Mouse (Mus musculus) heart, postnatal 36 days (tissue): ENCODE data around the gene Stk24. TPM values are rescaled to one million over a fixed set of nuclear protein-coding genes. Genes with fewer than 3 reads are reported as not detected.
A peak's percentile ranks its signal among the peaks of the same experiment; 100 is the strongest.

Source experiments
- DNase-seq, 2 experiments: peaks; one replicate each; pipeline ENCODE4 v3.0.0; 2021 to 2022
- intact Hi-C: fragments of 180-260 bp; cut with DNase I; formaldehyde crosslinking; loops from one replicate; pipeline ENCODE4 v1.15.1; 2025
- total RNA-seq, 2 experiments: library from RNA; stranded (reverse); gene quantifications; 2 replicates each; pipeline ENCODE4 v1.2.3; 2021

The Stk24 gene
- total RNA-seq, 2 experiments from 2014 or later: 61.8 to 69.5 TPM

DNA sequence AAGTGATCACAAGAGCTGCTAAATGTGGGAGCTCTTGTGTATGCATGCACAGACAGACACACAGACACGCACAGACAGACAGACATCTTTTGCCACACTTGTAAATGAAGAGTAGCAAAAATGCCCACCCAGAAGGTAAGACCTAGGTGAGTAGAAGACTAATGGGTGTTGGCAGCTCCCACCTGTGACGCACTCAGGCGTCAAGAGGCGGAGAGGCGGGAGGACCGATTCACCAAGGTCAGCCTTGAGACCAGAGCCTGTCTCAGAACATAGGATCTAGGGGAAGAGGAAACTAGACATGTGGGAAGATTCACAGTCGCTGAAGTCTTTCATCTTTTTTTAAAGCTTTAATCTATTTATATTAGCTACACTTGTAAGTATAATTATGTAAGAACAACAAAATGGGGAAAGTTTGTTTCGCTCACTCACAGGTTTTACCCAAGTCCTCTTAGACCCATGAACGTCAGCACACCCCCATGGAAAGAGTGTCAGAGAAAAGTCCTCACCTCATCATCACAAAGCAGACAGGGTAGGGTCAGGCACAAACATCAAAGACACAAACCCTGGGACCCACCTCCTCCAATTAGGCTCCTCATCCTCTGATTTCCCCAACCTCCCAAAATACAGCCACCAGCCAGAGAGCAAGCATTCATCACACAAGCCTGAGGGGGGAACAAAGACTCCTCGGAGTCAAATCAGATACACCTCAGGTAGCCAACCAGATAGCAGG, 26.0 kb downstream of the Stk24 start:
- no peak for DNase-seq
- intact Hi-C loops: no loop called here

DNA sequence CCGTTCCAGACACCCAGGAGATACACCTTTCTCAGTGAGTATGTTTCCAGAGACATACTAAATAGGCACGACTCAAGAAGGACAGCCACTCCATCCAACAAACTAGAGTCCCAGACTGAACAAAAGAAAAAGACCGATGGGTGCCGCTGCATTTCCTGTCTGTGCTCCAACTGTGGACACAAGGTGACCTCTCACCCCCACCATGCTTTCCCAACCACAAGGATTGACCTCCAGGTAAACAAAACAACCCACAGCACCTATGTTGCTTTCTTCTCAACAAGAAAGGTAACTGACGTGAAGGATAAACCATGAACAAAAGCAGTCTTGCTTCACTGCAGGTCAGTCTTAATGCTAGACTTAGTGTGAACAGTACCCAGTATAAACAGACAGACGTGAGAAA, 27.1 kb downstream of the Stk24 start:
- no peak for DNase-seq

DNA sequence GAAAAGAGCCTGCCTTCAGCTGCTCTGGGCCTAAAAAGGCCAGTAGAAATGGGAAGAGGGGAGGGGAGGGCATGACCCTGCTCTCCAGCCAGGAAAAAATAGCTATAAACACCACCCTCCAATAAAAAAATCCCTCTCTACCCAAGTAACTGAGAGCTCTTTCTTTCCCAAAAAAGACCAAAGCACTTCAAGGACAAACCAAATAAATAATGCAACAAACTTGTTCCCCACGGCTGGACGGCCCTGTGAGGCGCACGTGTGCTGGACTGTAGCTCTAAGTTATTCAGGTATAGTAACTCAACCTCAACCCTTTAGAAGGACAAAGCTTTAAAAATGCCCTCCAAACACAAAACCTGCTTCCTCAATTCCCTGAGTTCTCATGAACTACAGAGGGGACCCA, 28.1 kb downstream of the Stk24 start:
- no peak for DNase-seq
- intact Hi-C loops: no loop called here

More for the DNA sequence above, 27.1 kb downstream of the Stk24 start:
- intact Hi-C loops: no loop called here

DNA sequence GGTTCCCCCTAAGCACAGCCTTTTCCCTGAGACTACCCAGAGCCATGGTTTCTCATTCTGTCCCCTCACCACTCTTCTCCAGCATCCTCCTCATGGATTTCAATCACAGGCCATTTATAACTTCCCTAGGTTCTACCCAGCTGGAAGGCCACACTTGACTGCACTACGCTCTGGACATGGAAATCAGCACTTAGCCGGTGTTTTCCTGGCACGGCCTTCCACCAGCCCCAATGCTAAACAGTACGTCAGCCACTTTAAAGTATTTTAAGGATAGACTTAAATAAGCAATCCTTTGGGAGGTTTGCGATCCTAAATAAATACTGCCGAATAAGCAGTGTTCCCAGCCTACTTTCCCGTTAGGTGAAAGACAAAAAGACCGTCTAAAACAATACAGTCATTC, 29.8 kb downstream of the Stk24 start:
- intact Hi-C loops: no loop called here
- no peak for DNase-seq

DNA sequence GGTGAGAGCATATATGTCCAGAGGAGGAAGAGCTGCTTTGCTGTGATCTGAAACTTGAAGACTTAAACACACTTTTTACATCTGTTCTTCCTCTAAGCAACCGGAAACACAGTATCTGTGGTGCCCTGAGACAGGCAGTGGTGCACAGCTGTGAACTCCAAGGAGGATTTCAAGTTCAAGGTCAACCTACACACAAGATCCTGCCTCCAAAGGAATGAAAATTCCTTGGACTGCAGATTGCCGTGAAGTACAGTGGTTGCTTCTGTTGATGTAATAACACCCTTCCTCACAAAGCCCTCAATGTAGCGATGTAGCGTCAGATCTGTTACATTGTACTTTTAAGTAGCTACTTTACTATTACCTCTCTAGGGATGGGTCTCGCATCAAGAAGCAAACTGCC, 30.5 kb downstream of the Stk24 start:
- intact Hi-C loops: loop anchor here (2.0 kb wide), 1 partner anchor 30 kb away; no protein-coding TSS in a partner anchor
- DNase-seq: no peak

DNA sequence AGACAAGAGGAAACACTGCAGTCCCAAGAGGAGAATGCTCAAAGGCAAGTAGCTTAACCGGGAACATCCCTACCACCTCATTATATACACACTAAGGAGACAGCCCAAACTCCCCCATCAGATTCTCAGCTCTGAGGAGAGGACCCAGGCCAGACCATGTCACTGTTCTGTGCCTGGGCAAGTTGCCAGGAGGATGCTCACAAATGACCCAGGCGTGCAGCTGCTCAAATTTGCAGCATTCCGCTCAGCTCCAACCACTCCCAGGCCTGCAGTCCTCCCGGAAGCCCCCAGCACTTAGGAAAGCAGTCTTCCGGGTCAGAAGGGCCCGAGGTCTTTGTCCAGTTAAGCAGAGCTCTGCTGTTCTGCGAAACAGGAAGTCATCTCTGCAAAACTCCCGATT, 31.6 kb downstream of the Stk24 start:
- DNase-seq: peak; percentile 51 to 56

DNA sequence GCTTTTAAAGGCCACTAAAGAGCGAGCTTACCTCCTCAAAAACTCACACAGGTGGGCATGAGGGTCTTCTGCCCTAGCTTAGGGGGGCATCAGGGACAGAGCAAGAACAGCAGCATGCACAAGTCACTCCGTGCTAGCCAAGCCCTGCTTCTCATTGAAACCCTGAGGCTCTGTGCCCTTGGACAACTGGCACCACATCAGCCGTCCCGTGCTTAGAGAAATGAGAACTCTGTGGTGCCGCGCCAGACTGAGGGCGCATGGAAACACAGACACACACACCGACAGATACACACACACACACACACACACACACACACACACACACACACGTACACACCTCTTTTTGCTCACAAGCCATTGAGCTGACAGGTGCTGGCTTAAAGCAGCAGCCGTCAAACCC, 32.7 kb downstream of the Stk24 start:
- no peak for DNase-seq
- intact Hi-C loops: no loop called here

More for the DNA sequence above, 31.6 kb downstream of the Stk24 start:
- intact Hi-C loops: loop anchor here (2.0 kb wide), 1 partner anchor 31 kb away; no protein-coding TSS in a partner anchor

DNA sequence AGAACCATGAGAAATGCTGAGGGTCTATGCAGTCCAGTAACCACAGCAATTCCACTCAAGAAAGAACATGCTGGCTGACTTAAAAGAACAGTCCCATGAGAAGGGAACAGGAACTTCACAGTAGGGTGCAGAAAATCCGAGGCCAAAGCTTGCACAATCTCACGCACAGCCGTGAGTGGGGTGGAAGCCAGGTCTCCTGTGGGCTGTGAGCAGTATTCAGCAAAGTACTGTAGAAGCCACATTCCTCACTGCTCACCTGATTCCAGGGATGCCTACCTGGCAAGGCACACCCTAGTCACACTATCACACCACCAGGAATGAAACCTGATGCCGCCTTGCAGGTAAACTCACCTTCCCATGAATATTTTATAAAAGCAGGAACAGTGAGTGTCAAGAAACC, 33.2 kb downstream of the Stk24 start:
- intact Hi-C loops: no loop called here
- no peak for DNase-seq

DNA sequence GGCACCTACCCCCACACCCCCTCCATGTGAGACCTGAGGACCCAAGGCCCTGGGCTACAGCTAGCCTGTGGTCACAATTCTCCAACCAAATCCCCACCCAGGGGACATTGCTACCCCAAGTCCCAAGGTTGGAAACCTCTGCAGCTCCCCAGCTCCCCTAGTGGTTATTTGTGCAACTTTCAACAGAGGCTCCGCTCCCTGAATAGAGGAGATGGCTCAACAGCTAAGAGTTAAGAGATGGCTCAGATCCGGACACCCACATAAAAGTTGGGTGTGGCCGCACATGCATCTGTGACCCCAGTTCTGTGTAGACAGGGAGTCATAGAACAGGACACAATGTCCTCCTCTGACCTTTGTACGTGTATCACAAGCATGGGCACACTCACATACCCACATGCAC, 33.8 kb downstream of the Stk24 start:
- intact Hi-C loops: no loop called here

DNA sequence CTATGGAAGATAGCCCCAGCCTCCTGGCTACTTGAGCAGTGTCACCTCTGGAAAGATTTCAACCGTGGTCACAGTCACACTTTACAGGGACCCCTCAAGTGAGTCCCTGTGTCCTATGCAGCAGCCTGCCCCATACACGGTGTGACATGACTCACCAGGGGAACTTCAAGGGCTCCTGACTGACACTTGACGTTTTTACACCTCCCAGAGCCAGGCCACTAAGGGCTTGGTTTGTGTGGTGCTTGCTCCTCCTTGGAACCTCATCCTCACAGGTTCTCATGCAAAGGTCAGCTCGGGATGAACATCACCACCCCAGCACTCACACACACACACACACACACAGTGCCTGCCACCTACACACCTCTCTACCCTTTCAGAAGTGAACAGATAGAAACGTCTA, 34.9 kb downstream of the Stk24 start:
- intact Hi-C loops: no loop called here
- DNase-seq: no peak

More for the DNA sequence above, 33.8 kb downstream of the Stk24 start:
- DNase-seq: no peak

DNA sequence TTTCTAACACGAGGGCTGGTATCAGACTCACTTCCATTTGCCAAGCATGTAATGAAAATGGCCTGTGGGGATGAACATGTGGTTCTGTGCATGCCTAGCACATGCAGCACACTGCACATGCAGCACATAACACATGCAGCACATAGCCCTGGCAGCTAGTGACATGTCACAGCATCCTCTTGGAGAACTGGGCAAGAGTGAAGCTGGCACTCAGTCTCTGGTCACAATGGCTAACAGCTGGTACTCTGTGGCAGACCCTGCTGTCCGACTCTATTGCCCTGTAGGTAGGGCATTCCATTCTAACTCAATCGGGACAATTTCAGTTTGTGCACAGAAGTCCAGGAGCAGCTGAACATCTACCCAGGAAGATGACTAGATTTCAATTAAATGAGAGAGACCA, 36.9 kb downstream of the Stk24 start:
- intact Hi-C loops: no loop called here

DNA sequence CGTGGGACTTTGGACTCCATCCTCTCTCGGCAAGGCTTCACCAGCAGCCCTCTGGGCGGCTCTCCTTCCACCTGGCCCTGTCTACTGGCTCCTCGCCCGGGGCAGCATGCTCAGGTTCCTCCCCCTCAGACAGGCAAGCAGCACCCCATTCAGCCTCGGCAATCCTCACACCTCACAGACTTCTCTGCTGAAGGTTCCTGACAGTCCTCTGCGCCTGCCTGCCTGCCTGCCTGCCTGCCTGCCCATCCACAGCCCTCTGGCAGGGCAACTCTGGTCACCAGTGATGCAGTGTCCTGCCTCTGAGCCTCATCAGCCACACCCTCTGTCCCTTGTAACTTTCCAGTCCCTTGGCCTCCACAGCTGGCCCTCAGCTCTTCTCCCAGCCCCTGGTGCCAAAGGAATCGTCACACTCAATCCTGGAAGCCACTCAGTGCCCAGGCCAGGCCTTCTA, 39.8 kb downstream of the Stk24 start:
- intact Hi-C loops: no loop called here
- DNase-seq: peak; percentile 46 to 59

More for the DNA sequence above, 36.9 kb downstream of the Stk24 start:
- DNase-seq: no peak

DNA sequence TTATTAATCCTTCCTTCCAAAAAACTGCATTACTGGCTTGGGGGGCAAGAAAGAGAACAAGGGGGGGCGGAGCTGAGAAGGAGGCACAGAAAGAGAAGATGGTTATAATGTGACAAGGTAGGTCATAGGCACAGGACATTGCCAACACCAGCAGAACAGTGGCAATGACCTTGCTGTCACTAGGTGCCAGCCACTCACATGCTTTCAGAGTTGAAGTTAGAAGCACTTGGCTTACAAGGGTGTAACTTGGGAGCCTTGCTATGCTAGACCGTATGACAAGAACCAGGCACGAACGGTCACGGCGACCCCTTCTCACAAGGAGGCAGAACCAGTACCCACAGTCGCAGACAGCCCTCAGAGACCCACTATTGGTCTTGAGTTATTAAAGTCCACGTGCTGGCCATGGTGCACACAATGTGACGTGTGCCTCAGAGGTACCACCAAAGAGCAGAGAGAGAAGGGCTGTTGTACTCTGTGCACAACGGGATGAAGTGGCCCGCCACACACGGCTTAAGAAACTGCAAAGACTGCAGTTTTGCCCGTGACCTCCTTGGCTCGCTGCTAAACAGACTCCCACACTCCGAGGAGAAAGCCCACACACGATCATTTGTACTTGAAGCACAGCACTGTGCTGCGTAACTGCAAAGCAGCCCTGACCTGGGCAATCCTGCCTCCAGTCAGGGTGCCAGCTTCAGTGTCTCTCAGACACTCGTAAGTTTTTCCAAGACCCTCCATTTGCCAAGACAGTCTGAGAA, 40.8 kb downstream of the Stk24 start:
- intact Hi-C loops: no loop called here

DNA sequence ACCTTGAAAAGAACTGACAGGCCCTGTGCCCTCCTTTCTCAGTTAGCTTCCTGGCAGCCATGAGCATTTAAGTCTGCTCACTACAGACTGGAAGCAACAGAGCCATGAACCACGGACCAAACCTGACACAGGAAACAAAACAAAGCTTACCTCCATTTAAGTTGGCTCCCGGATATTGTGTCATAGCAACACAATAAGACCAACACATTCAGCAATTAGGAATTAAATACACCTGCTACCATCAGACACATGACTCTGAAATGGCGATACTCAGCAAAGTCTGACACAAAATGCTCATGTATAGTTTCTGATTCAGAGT, 49.8 kb downstream of the Stk24 start:
- intact Hi-C loops: no loop called here
- DNase-seq: no peak

More for the DNA sequence above, 40.8 kb downstream of the Stk24 start:
- DNase-seq: no peak

DNA sequence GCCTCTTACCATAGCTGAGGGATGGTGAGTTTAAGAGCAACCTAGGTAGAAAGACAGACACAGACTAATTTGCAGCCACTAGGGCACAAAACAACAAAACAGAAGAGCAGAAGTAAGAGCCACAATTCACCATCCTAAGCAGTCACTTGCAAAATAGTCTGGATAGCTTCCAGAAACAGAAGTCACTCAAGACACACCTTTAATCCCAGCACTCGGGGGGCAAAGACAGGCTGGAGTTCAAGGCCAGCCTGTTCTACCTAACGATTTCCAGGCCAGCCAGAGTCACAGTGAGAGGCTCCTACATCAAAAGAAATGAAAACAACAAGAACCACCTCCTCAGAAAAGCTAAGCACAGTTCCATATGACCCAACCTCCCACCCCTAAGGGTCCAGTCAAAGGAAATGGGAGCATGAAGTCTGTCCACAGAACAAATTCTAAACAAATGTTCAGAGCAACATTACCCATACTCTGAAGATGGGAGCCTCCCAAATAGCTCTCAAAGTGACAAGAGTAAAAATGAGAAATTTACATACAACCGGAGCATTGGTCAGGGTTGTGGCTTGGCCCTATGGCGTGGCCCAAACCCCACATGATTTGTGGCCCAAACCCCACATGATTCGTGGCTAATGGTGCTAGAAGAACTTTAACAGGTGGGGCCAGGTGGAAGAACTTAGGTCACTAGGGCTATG, 50.3 kb downstream of the Stk24 start:
- no peak for DNase-seq
- intact Hi-C loops: no loop called here

DNA sequence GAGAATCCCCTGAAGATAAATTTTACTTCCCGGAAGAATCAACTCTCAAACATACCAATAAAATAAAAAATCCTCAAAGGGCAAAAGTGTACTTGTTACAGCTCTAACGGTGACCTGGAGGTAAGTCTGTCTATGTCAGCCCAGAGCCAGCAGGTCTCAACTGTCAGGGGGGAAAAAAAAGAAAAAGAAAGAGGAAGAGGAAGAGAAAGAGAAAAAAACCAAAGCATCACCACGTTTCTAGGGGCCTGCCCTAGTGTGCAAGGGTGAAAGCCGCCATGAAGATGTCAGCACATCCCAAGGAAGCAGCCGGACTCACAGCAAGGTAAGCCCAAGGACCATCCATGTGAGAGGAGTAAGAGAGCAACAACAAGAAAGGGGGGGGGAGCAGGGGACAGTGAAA, 50.9 kb downstream of the Stk24 start:
- no peak for DNase-seq
- intact Hi-C loops: no loop called here

DNA sequence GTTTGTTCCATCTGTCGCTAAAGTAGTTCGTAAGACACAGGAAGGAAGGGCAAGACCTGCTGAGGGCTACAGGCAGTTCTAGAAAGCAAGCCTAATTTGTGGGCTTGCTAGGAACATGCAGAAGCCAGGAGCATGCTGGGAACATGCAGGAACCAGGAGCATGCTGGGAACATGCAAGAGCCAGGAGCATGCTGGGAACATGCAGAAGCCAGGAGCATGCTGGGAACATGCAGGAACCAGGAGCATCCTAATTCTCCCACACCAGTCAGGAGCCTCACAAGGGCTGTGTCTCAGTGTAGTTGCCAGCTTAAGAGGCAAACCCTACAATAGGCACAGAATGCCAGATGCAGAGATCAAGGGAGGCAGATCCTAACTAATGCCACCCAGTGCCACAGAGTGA, 53.4 kb downstream of the Stk24 start:
- DNase-seq: no peak
- intact Hi-C loops: no loop called here

DNA sequence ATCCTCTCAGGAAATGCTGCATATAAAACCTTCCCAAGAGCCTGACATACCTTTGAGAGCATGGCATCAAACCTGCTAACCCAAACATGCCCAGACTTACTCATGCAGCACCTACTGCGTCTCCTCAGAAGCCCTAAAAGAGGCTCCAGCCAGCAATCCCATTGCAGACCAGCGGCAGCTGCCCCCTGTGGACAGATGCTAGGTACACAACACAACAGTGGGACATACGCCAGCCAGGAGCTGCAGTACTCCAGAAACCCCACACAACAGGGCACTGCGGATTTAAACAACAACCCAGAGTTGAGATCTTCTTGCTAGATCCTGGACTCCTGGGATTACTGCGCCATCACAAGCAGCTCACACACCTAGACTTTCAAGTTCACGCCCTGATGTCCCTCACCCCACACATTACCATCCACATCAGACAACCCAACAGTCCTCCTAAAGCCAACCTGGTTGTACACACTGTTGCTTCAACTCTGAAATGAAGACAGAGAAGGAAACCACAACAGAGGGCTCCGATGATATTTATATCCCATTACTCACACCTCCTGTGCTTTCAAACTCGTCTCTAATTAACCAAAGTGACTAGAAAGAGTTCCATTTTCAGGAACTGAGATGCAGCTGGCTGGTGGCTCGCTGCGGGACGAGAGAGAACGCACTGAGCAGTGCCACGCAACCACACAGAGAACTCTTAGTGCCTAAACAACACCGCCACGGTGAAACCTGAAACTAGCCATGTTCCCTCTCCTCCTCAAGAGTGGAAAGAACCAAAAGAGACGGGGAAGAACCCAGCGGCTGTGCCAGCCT, 55.1 kb downstream of the Stk24 start:
- intact Hi-C loops: no loop called here
- no peak for DNase-seq

DNA sequence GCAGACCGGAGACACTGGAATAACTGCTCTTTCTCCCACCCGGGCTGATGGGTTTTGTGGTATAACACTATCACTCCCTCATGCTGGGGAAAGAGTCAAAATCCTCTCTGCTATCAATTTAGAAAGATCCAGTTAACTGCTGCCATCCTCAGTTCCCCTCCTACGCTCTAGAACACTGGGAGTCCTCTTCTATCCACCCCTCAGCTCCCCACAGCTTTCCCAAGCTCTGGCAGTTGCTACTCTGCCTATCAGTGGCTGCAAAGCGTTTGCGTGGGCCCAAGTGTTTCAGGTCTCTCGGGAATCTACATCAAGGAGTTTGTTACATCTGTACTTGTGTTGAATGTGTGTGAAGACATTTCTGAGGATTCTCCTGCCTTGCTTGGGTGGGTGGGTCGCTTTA, 57.2 kb downstream of the Stk24 start:
- DNase-seq: no peak
- intact Hi-C loops: no loop called here

DNA sequence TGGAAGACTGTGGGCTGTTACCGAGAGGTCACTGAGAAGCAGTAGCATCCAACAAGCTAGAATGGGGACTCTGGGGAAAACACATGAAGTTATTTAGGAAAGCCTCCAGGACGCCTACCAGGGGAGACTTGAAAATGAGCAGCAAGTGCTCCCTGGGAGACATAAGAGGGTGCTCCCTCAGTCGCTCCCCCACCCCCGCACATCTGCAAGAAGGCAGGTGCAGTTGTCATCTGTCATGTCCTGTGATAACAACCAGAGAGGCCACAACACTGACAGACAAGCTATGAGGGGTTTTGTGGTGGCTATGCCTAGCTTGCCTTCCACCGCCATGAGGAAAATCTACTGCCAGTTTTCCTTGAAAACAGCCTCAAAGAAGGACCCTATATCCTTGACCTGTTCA, 57.7 kb downstream of the Stk24 start:
- intact Hi-C loops: no loop called here

DNA sequence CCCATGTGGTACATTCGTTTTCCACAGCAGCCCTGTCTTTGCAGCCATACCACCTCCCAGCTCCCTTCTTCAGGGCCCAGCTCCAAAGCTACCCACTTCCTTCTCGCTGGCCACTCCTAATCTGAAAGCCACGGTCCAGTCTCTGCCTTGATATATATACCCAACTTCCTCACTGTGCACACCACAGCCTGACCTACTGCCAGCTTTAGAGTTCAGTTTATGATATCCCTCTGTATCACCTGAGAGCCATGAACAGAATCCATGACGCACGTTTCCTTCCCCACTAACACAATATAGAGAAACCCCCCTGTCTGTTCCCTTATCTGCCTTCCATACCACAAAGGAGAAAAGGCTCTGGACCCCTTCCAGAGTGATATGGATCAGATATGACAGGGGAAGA, 61.4 kb downstream of the Stk24 start:
- no peak for DNase-seq
- intact Hi-C loops: no loop called here

More for the DNA sequence above, 57.7 kb downstream of the Stk24 start:
- no peak for DNase-seq
